Mouse (Mus musculus): ENCODE results near the gene Sufu. TPM values are rescaled to one million over a fixed set of nuclear protein-coding genes. Genes with fewer than 3 reads are reported as not detected.

The Sufu gene
- polyA plus RNA-seq, 1 experiment from 2014 or later = 9.5 TPM

DNA sequence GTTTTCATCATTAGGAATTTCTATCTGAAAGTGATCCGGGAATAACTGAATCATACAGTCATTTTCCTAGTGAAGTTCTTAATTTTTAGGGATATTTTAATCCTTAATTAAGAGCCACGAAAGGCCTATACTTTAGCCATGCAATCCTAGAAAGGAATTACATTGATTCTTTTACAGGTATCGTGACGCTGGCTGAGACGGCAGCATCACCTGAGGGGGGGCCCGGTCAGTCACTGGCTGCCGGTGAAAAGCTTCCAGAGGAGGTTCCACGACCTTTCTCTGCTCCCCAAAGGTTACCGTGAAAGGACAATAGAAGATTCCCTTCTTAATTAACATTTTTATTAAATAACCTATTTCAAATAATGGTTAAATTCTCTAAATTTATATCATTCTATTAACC, 140.7 kb downstream of the Sufu start:
- H3K27ac ChIP-seq (replicated peaks) = no peak overlapping the region
- H3K9me3 ChIP-seq (ENCODE audit: control insufficient read depth, low read length) = no peaks in the 10 kb centered on the region
- H3K4me2 ChIP-seq (replicated peaks; ENCODE audit: low read depth) = no peak overlapping the region
- TF ChIP-seq EP300 (optimal IDR thresholded peaks at IDR 0.05) = no peak
- TF ChIP-seq CTCF (IDR thresholded peaks at IDR 0.05; ENCODE audit: low read depth) = no peak
- no peaks in the 10 kb centered on the region for H3K36me3 ChIP-seq (ENCODE audit: control insufficient read depth, insufficient read depth, low read length)
- H3K4me3 ChIP-seq (ENCODE audit: low read depth, low read length) = no peak overlapping the region
- H3K4me1 ChIP-seq (replicated peaks; ENCODE audit: control insufficient read depth, insufficient read depth) = peaks cover under 1% of the 10 kb centered on the region
- no peak for ATAC-seq (ENCODE audit: low FRiP score, low TSS enrichment)
- DNase-seq (ENCODE audit: low spot score) = no peak
- 88% methylated on average over 9 of the region's 9 CpGs for WGBS
- no peaks in the 10 kb centered on the region for H3K27me3 ChIP-seq (ENCODE audit: control insufficient read depth, insufficient read depth, low read length)
- H3K9ac ChIP-seq (ENCODE audit: low read length) = no peak overlapping the region

DNA sequence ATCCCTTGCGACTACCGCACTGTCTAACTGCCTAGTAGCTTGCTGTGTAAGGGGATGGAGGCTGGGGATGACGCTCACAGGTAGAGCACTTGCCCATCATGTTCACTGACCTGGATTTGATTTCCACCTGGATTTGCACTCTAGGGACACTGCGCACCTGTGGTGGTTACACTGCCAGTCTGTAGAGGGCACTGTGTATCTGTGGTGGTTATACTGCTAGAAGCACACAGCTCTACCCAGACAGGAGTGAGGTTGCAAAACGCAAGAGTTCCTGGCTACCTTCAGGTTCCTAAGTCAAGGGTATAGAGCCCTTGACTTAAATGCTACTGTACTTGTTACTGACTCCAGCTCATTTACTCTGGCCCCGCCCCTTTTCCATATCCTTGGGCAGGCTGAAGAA, 141.5 kb downstream of the Sufu start:
- Histone ChIP-seq H3K4me1 (replicated peaks; ENCODE audit: control insufficient read depth, insufficient read depth) (no peaks in the 10 kb centered on the region; the same call in 1 of the 2 replicates), H3K27me3 (ENCODE audit: control insufficient read depth, insufficient read depth, low read length) (no peaks in the 10 kb centered on the region), H3K36me3 (ENCODE audit: control insufficient read depth, insufficient read depth, low read length) (no peaks in the 10 kb centered on the region), H3K4me2 (replicated peaks; ENCODE audit: low read depth) (no peak overlapping the region), H3K4me3 (ENCODE audit: low read depth, low read length) (no peak overlapping the region), H3K9ac (ENCODE audit: low read length) (no peak overlapping the region), H3K27ac (replicated peaks) (no peak overlapping the region), H3K9me3 (ENCODE audit: control insufficient read depth, low read length) (no peaks in the 10 kb centered on the region)
- no peak for DNase-seq (ENCODE audit: low spot score)
- 80% methylated on average over 6 of the region's 6 CpGs for WGBS
- TF ChIP-seq CTCF (IDR thresholded peaks at IDR 0.05; ENCODE audit: low read depth) (peak; percentile 72), EP300 (optimal IDR thresholded peaks at IDR 0.05) (no peak)
- peak; percentile 82 for ATAC-seq (ENCODE audit: low FRiP score, low TSS enrichment)

Other genes with a start within 250 kb of the Sufu start
- gene Pitx3, start 248.6 kb upstream of the Sufu start, polyA plus RNA-seq (2015; fragmentation: Nextera tagmentation; extraction: Ambion mirVana) = 0.13 and 0.22 TPM in 2 replicates
- gene Gbf1, start 244.4 kb upstream of the Sufu start, polyA plus RNA-seq (2015; fragmentation: Nextera tagmentation; extraction: Ambion mirVana) = 21.2 and 29.0 TPM in 2 replicates
- gene Nfkb2, start 92.6 kb upstream of the Sufu start, polyA plus RNA-seq (2015; fragmentation: Nextera tagmentation; extraction: Ambion mirVana) = 11.4 and 11.6 TPM in 2 replicates
- 44.9 and 59.2 TPM in 2 replicates for gene Psd, start 69.7 kb upstream of the Sufu start, polyA plus RNA-seq (2015; fragmentation: Nextera tagmentation; extraction: Ambion mirVana)
- gene Fbxl15, start 68.7 kb upstream of the Sufu start, polyA plus RNA-seq (2015; fragmentation: Nextera tagmentation; extraction: Ambion mirVana) = 13.2 and 14.8 TPM in 2 replicates
- gene Cuedc2, start 58.2 kb upstream of the Sufu start, polyA plus RNA-seq (2015; fragmentation: Nextera tagmentation; extraction: Ambion mirVana) = 75.3 and 77.5 TPM in 2 replicates
- 5.3 and 7.7 TPM in 2 replicates for gene Mfsd13a, start 55.8 kb upstream of the Sufu start, polyA plus RNA-seq (2015; fragmentation: Nextera tagmentation; extraction: Ambion mirVana)
- 1.6 and 1.7 TPM in 2 replicates for gene 2310034G01Rik, start 46.6 kb upstream of the Sufu start, polyA plus RNA-seq (2015; fragmentation: Nextera tagmentation; extraction: Ambion mirVana)
- 90.1 and 94.7 TPM in 2 replicates for gene Actr1a, start 1.1 kb upstream of the Sufu start, polyA plus RNA-seq (2015; fragmentation: Nextera tagmentation; extraction: Ambion mirVana)
- gene Trim8, start 104.8 kb downstream of the Sufu start, polyA plus RNA-seq (2015; fragmentation: Nextera tagmentation; extraction: Ambion mirVana) = 15.1 and 16.4 TPM in 2 replicates
- gene Arl3, start 176.3 kb downstream of the Sufu start, polyA plus RNA-seq (2015; fragmentation: Nextera tagmentation; extraction: Ambion mirVana) = 39.6 and 41.6 TPM in 2 replicates
- gene Sfxn2, start 176.5 kb downstream of the Sufu start, polyA plus RNA-seq (2015; fragmentation: Nextera tagmentation; extraction: Ambion mirVana) = 9.4 and 10.0 TPM in 2 replicates
- gene Wbp1l, start 202.2 kb downstream of the Sufu start, polyA plus RNA-seq (2015; fragmentation: Nextera tagmentation; extraction: Ambion mirVana) = 31.2 and 32.9 TPM in 2 replicates